Mouse (Mus musculus) c-Kit-positive CD71-positive TER-119-positive erythroid progenitor cells, embryonic 14.5 days (primary cell): ENCODE data around the gene Olfr1181.
"Not testable (repeated sequence)": the region's sequence is repeated elsewhere in the genome, so short reads cannot be mapped to it uniquely, and the experiment has no call there.

ENCODE experiments used
- DNase-seq: peaks from one replicate; pipeline ENCODE4 v3.0.0-alpha.2; 2013; ENCODE audit warnings: low spot score

Olfr1181 gene

GRCm38 (mm10) chr2:88426071-88426470, at the start of gene Olfr1181:
TSS of gene Olfr1181 (minus strand) at chr2:88426171.
- no peak for DNase-seq

- DNase-seq = not testable (repeated sequence)
Observed at GRCm38 (mm10) chr2:88454567-88454966, 28.6 kb upstream of the Olfr1181 start, which contains the start of gene Olfr1183. TSS of gene Olfr1183 (plus strand) at chr2:88454867.

- no peak for DNase-seq
Observed at GRCm38 (mm10) chr2:88449031-88449430, 23.1 kb upstream of the Olfr1181 start, which contains the start of gene Gm13757. TSS of gene Gm13757 (minus strand) at chr2:88449131.

- no peak for DNase-seq
Observed at GRCm38 (mm10) chr2:88419051-88419450, 6.9 kb downstream of the Olfr1181 start, which contains the start of gene Olfr1180. TSS of gene Olfr1180 (minus strand) at chr2:88419151.

GRCm38 (mm10) chr2:88406353-88406752, 19.6 kb downstream of the Olfr1181 start, which contains the start of gene Olfr1179:
TSS of gene Olfr1179 (minus strand) at chr2:88406453.
- no peak for DNase-seq

- no peak for DNase-seq
Observed at GRCm38 (mm10) chr2:88386762-88387161, 39.2 kb downstream of the Olfr1181 start, which contains the start of gene Olfr1178. TSS of gene Olfr1178 (plus strand) at chr2:88387062.
